Comparison of ENCODE assay signal across 11 mouse cellular contexts in the genomic region with DNA sequence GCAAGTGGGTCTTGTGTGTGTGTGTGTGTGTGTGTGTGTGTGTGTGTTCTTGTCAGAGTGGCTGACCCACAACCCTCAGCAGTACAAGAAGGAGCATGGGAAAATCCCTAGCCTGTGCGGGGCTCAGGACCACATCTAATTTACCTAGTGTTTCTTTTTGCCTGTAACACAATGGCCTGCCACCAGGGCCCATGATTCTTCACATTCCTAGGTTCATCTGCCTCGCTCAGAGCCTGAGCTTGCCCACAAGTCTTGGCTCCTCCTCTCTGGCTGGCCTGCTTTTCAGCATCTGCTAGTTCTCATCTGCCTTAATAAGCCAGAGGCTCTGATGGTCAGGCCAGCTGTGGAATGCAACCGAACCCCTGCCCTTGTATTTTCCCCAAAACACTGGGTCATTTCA. TPM values are rescaled to one million over a fixed set of nuclear protein-coding genes. Genes with fewer than 3 reads are reported as not detected.
DNase-seq lines count a peak whose midpoint lies in the region; ATAC-seq and TF ChIP-seq lines count a peak whose summit lies in the region.
"Had no signal": no experiment of that assay in that cellular context is flagged by ENCODE, and none has a peak within 500 bp of the region (broad histone marks: within the 10 kb centered on the region; RNA-seq: fewer than 3 reads in every experiment).

No protein-coding gene starts in this region.

- H3K9me3 ChIP-seq in heart, embryonic 11.5 days (replicated peaks; ENCODE audit: control insufficient read depth, low read length) = no peaks in the 10 kb centered on the region
- H3K9me3 ChIP-seq in intestine, postnatal 0 days (ENCODE audit: control insufficient read depth) = 0 out of 2 replicates have a peak, but pooled peaks cover 3% of the 10 kb centered on the region
- H3K9me3 ChIP-seq: lung, embryonic 15.5 days had no signal

- no peak overlapping the region for H3K9ac ChIP-seq in heart, embryonic 11.5 days (ENCODE audit: low read depth, low read length)
- H3K9ac ChIP-seq in intestine, postnatal 0 days (ENCODE audit: low read depth, low read length) = no peak overlapping the region
- H3K9ac ChIP-seq: heart, embryonic 12.5 days; lung, embryonic 15.5 days had no signal

- H3K4me1 ChIP-seq in heart, embryonic 11.5 days (ENCODE audit: control insufficient read depth, insufficient read depth, low read length) = peaks cover 18% of the 10 kb centered on the region
- H3K4me1 ChIP-seq in intestine, postnatal 0 days (replicated peaks; ENCODE audit: control insufficient read depth, insufficient read depth, low read length) = no peaks in the 10 kb centered on the region; the same call in none of the 2 replicates

- H3K36me3 ChIP-seq in heart, embryonic 11.5 days (ENCODE audit: control insufficient read depth, insufficient read depth, low read length) = no peaks in the 10 kb centered on the region
- no peaks in the 10 kb centered on the region for H3K36me3 ChIP-seq in intestine, postnatal 0 days (ENCODE audit: control insufficient read depth, insufficient read depth)
- H3K36me3 ChIP-seq: heart, embryonic 12.5 days; lung, embryonic 15.5 days had no signal

- no peaks in the 10 kb centered on the region for H3K27me3 ChIP-seq in heart, embryonic 11.5 days (ENCODE audit: control insufficient read depth, insufficient read depth, low read length)
- 0 out of 2 replicates have a peak, but pooled peaks cover under 1% of the 10 kb centered on the region for H3K27me3 ChIP-seq in intestine, postnatal 0 days (replicated peaks; ENCODE audit: control insufficient read depth, insufficient read depth, low read length)
- H3K27me3 ChIP-seq: lung, embryonic 15.5 days had no signal

- 41% methylated on average over 3 of the region's 3 CpGs for WGBS in heart, embryonic 11.5 days (ENCODE audit: insufficient replicate concordance)
- WGBS in intestine, postnatal 0 days = 56% methylated on average over 3 of the region's 3 CpGs

- TF ChIP-seq CTCF in intestine, postnatal 0 days (IDR thresholded peaks at IDR 0.05; ENCODE audit: low read depth) = peak; percentile 37

- ATAC-seq in heart, embryonic 11.5 days (replicated peaks; ENCODE audit: insufficient number of reproducible peaks, low FRiP score, low TSS enrichment) = no peak
- ATAC-seq in intestine, postnatal 0 days = no peak
- ATAC-seq in CD4-positive, CD25-positive, alpha-beta regulatory T cell, adult 4 months = no peak

- no peak overlapping the region for H3K27ac ChIP-seq in heart, embryonic 11.5 days (ENCODE audit: low read depth, low read length)
- H3K27ac ChIP-seq in intestine, postnatal 0 days (ENCODE audit: low read depth, low read length) = no peak overlapping the region
- H3K27ac ChIP-seq: lung, embryonic 15.5 days had no signal

- H3K4me3 ChIP-seq in heart, embryonic 11.5 days (ENCODE audit: low read depth, low read length) = no peak overlapping the region
- no peak overlapping the region for H3K4me3 ChIP-seq in intestine, postnatal 0 days (ENCODE audit: low read depth, low read length)
- H3K4me3 ChIP-seq: heart, embryonic 12.5 days; lung, embryonic 15.5 days had no signal

- peak; percentile 92 for DNase-seq in heart, adult 11 months
- DNase-seq in 3134 (ENCODE audit: extremely low read depth, insufficient read length, low spot score) (peak; percentile 67), R1 (ENCODE audit: low read depth, low spot score) (peak; percentile 91)
- no peak for DNase-seq in layer of hippocampus, postnatal 14 days (ENCODE audit: low spot score in 2 of 2)
- no peak for DNase-seq in cerebellum, adult 9-11 months
- DNase-seq: thymus, postnatal 36 days had no signal

- no peak overlapping the region for H3K4me2 ChIP-seq in heart, embryonic 11.5 days
- H3K4me2 ChIP-seq in intestine, postnatal 0 days (replicated peaks; ENCODE audit: low read depth) = no peak overlapping the region
- H3K4me2 ChIP-seq: heart, embryonic 12.5 days; lung, embryonic 15.5 days had no signal

RNA-seq across cellular contexts. Expression of a gene that starts 19.5 kb away (rescaled TPM):
- 0.30 and 0.40 TPM in 2 replicates for polyA plus RNA-seq in heart, embryonic 11.5 days (2014; fragmentation: Nextera tagmentation; extraction: Ambion mirVana)
- polyA plus RNA-seq in intestine, postnatal 0 days (2015; fragmentation: Nextera tagmentation; extraction: Ambion mirVana) = 0.30 and 0.44 TPM in 2 replicates
- under 1 TPM in 1 of 2 experiments, not detected in 1; 0.20 TPM for polyA plus RNA-seq in CD4-positive, CD25-positive, alpha-beta regulatory T cell, adult 4 months (2017; shearing (Covaris generic))
- not detected for total RNA-seq in layer of hippocampus, postnatal 14 days (2021)

RNA-seq across cellular contexts. Expression of a gene that starts 23.8 kb away (rescaled TPM):
- polyA plus RNA-seq in heart, embryonic 11.5 days (2014; fragmentation: Nextera tagmentation; extraction: Ambion mirVana) = 8.5 and 9.7 TPM in 2 replicates
- polyA plus RNA-seq in intestine, postnatal 0 days (2015; fragmentation: Nextera tagmentation; extraction: Ambion mirVana) = 51.3 and 57.9 TPM in 2 replicates
- under 1 TPM; 0.51 to 0.63 TPM for polyA plus RNA-seq in CD4-positive, CD25-positive, alpha-beta regulatory T cell, adult 4 months (2017; shearing (Covaris generic))
- total RNA-seq in layer of hippocampus, postnatal 14 days (2021) = 10 to 100 TPM; 15.4 to 17.7 TPM

RNA-seq across cellular contexts. Expression of a gene that starts 45.7 kb away (rescaled TPM):
- polyA plus RNA-seq in heart, embryonic 11.5 days (2014; fragmentation: Nextera tagmentation; extraction: Ambion mirVana) = not detected in 2 replicates
- not detected in 2 replicates for polyA plus RNA-seq in intestine, postnatal 0 days (2015; fragmentation: Nextera tagmentation; extraction: Ambion mirVana)
- not detected for polyA plus RNA-seq in CD4-positive, CD25-positive, alpha-beta regulatory T cell, adult 4 months (2017; shearing (Covaris generic))
- not detected for total RNA-seq in layer of hippocampus, postnatal 14 days (2021)

RNA-seq across cellular contexts. Expression of a gene that starts 59.2 kb away (rescaled TPM):
- polyA plus RNA-seq in heart, embryonic 11.5 days (2014; fragmentation: Nextera tagmentation; extraction: Ambion mirVana) = 45.6 and 53.0 TPM in 2 replicates
- 53.2 and 57.4 TPM in 2 replicates for polyA plus RNA-seq in intestine, postnatal 0 days (2015; fragmentation: Nextera tagmentation; extraction: Ambion mirVana)
- polyA plus RNA-seq in CD4-positive, CD25-positive, alpha-beta regulatory T cell, adult 4 months (2017; shearing (Covaris generic)) = 10 to 100 TPM in 1 of 2 experiments, 1 to 10 TPM in 1; 8.5 to 13.3 TPM
- total RNA-seq in layer of hippocampus, postnatal 14 days (2021) = 10 to 100 TPM; 90.5 to 91.0 TPM

Comparison
In these comparisons a context has a peak if more than half of its experiments do, and no peak if none do; other contexts are left out.
1. DNase-seq: peak in heart, adult 11 months (single experiment), 3134 (single experiment) and R1 (single experiment); none in layer of hippocampus, postnatal 14 days (0 of 2) and cerebellum, adult 9-11 months (single experiment).